Mouse (Mus musculus): Measurements from ENCODE around the gene Gjb1.

DNA sequence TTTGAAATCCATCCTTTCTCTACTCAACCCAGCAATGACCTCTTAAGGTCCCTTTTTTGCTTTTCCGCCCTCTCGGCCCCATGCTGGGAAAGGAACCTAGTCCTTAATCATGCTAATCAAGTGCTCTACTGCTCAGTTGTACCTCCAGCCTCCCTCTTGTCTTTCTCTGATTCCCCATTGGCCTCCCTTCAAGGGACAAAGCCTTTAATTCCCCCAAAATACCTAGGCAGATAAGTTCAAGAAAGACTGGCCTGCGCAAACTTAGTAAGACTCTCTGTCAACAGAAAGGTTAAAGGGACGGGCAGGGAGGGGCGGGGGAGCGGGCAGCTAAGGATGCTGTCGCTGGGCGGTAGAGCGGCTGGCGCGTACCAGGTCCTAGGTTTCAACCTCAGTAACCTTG lies 20.3 kb downstream of the Gjb1 start:
- TF ChIP-seq CTCF (conservative IDR thresholded peaks at IDR 0.05; ENCODE audit: low read length) (no peak), POU5F1 (IDR thresholded peaks at IDR 0.05; ENCODE audit: borderline replicate concordance, low read length) (no peak; the same call in 1 of the 2 replicates), NANOG (IDR thresholded peaks at IDR 0.05; ENCODE audit: borderline replicate concordance, low read length) (peak; percentile 94)
